Mouse (Mus musculus) gastrocnemius, postnatal 36 days (tissue): ENCODE data around the gene Efcab11. TPM values are rescaled to one million over a fixed set of nuclear protein-coding genes. Genes with fewer than 3 reads are reported as not detected.

ENCODE experiments used
- DNase-seq, 2 experiments: peaks; one replicate each; pipeline ENCODE4 v3.0.0; 2022
- intact Hi-C: fragments of 180-260 bp; cut with DNase I; formaldehyde crosslinking; loops from one replicate; pipeline ENCODE4 v1.15.1; 2025
- total RNA-seq, 2 experiments: library from RNA; stranded (reverse); gene quantifications; 2 replicates each; pipeline ENCODE4 v1.2.3; 2021

Gene Efcab11
- total RNA-seq, 2 experiments from 2014 or later, result not detected

GRCm38 (mm10) chr12:99764053-99764452 is 120.2 kb downstream of the Efcab11 start:
- intact Hi-C loops, result no loop called here
- DNase-seq, result no peak

GRCm38 (mm10) chr12:99757754-99758526 is 126.3 kb downstream of the Efcab11 start:
- DNase-seq, result no peak
- intact Hi-C loops, result no loop called here

GRCm38 (mm10) chr12:99756914-99757687 is 127.1 kb downstream of the Efcab11 start:
- intact Hi-C loops, result no loop called here
- no peak for DNase-seq

GRCm38 (mm10) chr12:99756213-99756612 is 128.0 kb downstream of the Efcab11 start:
- DNase-seq, result no peak
- intact Hi-C loops, result no loop called here

- intact Hi-C loops, result no loop called here
- no peak for DNase-seq
Observed at GRCm38 (mm10) chr12:99752986-99753385, 131.3 kb downstream of the Efcab11 start.

- no peak for DNase-seq
- intact Hi-C loops, result no loop called here
Observed at GRCm38 (mm10) chr12:99749391-99749790, 134.8 kb downstream of the Efcab11 start.

- no peak for DNase-seq
- intact Hi-C loops, result no loop called here
Observed at GRCm38 (mm10) chr12:99741631-99742030, 142.6 kb downstream of the Efcab11 start.

GRCm38 (mm10) chr12:99739211-99739610 is 145.0 kb downstream of the Efcab11 start:
- intact Hi-C loops, result no loop called here
- no peak for DNase-seq

- DNase-seq, result no peak
- intact Hi-C loops, result no loop called here
Observed at GRCm38 (mm10) chr12:99738256-99738655, 146.0 kb downstream of the Efcab11 start.

- intact Hi-C loops, result no loop called here
- no peak for DNase-seq
Observed at GRCm38 (mm10) chr12:99736971-99737370, 147.3 kb downstream of the Efcab11 start.

GRCm38 (mm10) chr12:99735172-99735571 is 149.1 kb downstream of the Efcab11 start:
- intact Hi-C loops, result no loop called here
- no peak for DNase-seq

- DNase-seq, result no peak
- intact Hi-C loops, result no loop called here
Observed at GRCm38 (mm10) chr12:99724206-99724605, 160.0 kb downstream of the Efcab11 start.

GRCm38 (mm10) chr12:99723791-99724190 is 160.4 kb downstream of the Efcab11 start:
- intact Hi-C loops, result no loop called here
- no peak for DNase-seq

GRCm38 (mm10) chr12:99721318-99721717 is 162.9 kb downstream of the Efcab11 start:
- DNase-seq, result no peak
- intact Hi-C loops, result no loop called here

- no peak for DNase-seq
- intact Hi-C loops, result no loop called here
Observed at GRCm38 (mm10) chr12:99719777-99720176, 164.5 kb downstream of the Efcab11 start.

GRCm38 (mm10) chr12:99718161-99718560 is 166.1 kb downstream of the Efcab11 start:
- no peak for DNase-seq
- intact Hi-C loops, result no loop called here

GRCm38 (mm10) chr12:99716038-99716610 is 168.1 kb downstream of the Efcab11 start:
- intact Hi-C loops, result no loop called here
- DNase-seq, result peak; percentile 57 to 68

GRCm38 (mm10) chr12:99715129-99716037 is 168.9 kb downstream of the Efcab11 start:
- DNase-seq, result peak in 1 of 2 experiments; percentile 48
- intact Hi-C loops, result no loop called here

GRCm38 (mm10) chr12:99712214-99712613 is 172.0 kb downstream of the Efcab11 start:
- intact Hi-C loops, result no loop called here
- no peak for DNase-seq

GRCm38 (mm10) chr12:99702248-99702647 is 182.0 kb downstream of the Efcab11 start:
- DNase-seq, result no peak
- intact Hi-C loops, result no loop called here
